Mouse (Mus musculus): ENCODE results near the gene Zdhhc7. TPM values are rescaled to one million over a fixed set of nuclear protein-coding genes. Genes with fewer than 3 reads are reported as not detected.

Gene Zdhhc7
- 10 to 100 TPM; 26.3 to 44.6 (median 34.0) TPM for total RNA-seq (2022)

GRCm38 (mm10) chr8:120101068-120101972 lies at the start of gene Zdhhc7:
Gene Zdhhc7 (minus strand): TSS chr8:120101482.
- DNase-seq (ENCODE audit: low spot score in 2 of 2), result peak; percentile 78 to 90

- no peak for DNase-seq (ENCODE audit: low spot score in 2 of 2)
Observed at GRCm38 (mm10) chr8:120150028-120150427, 48.7 kb upstream of the Zdhhc7 start.

GRCm38 (mm10) chr8:120146051-120146450 lies 44.8 kb upstream of the Zdhhc7 start:
- no peak for DNase-seq (ENCODE audit: low spot score in 2 of 2)

- DNase-seq (ENCODE audit: low spot score in 2 of 2), result peak; percentile 42 to 75
Observed at GRCm38 (mm10) chr8:120144652-120145301, 43.5 kb upstream of the Zdhhc7 start.

GRCm38 (mm10) chr8:120143911-120144651 lies 42.8 kb upstream of the Zdhhc7 start:
- peak in 1 of 2 experiments; percentile 80 for DNase-seq (ENCODE audit: low spot score in 2 of 2)

GRCm38 (mm10) chr8:120140769-120141168 lies 39.5 kb upstream of the Zdhhc7 start:
- DNase-seq (ENCODE audit: low spot score in 2 of 2), result no peak

GRCm38 (mm10) chr8:120138958-120139357 lies 37.7 kb upstream of the Zdhhc7 start:
- DNase-seq (ENCODE audit: low spot score in 2 of 2), result no peak

GRCm38 (mm10) chr8:120136618-120137017 lies 35.3 kb upstream of the Zdhhc7 start:
- peak; percentile 45 to 90 for DNase-seq (ENCODE audit: low spot score in 2 of 2)

- no peak for DNase-seq (ENCODE audit: low spot score in 2 of 2)
Observed at GRCm38 (mm10) chr8:120135687-120136086, 34.4 kb upstream of the Zdhhc7 start.

GRCm38 (mm10) chr8:120133169-120133568 lies 31.9 kb upstream of the Zdhhc7 start:
- no peak for DNase-seq (ENCODE audit: low spot score in 2 of 2)

- no peak for DNase-seq (ENCODE audit: low spot score in 2 of 2)
Observed at GRCm38 (mm10) chr8:120131158-120131557, 29.9 kb upstream of the Zdhhc7 start.

GRCm38 (mm10) chr8:120129547-120129946 lies 28.3 kb upstream of the Zdhhc7 start:
- DNase-seq (ENCODE audit: low spot score in 2 of 2), result no peak

- no peak for DNase-seq (ENCODE audit: low spot score in 2 of 2)
Observed at GRCm38 (mm10) chr8:120126357-120127161, 25.3 kb upstream of the Zdhhc7 start.

GRCm38 (mm10) chr8:120124836-120125389 lies 23.6 kb upstream of the Zdhhc7 start:
- DNase-seq (ENCODE audit: low spot score in 2 of 2), result no peak

- DNase-seq (ENCODE audit: low spot score in 2 of 2), result no peak
Observed at GRCm38 (mm10) chr8:120124261-120124660, 23.0 kb upstream of the Zdhhc7 start.

GRCm38 (mm10) chr8:120120951-120121350 lies 19.7 kb upstream of the Zdhhc7 start:
- no peak for DNase-seq (ENCODE audit: low spot score in 2 of 2)

GRCm38 (mm10) chr8:120119931-120120330 lies 18.6 kb upstream of the Zdhhc7 start:
- no peak for DNase-seq (ENCODE audit: low spot score in 2 of 2)

- no peak for DNase-seq (ENCODE audit: low spot score in 2 of 2)
Observed at GRCm38 (mm10) chr8:120119429-120119828, 18.1 kb upstream of the Zdhhc7 start.

- DNase-seq (ENCODE audit: low spot score in 2 of 2), result no peak
Observed at GRCm38 (mm10) chr8:120118847-120119246, 17.6 kb upstream of the Zdhhc7 start.

GRCm38 (mm10) chr8:120118162-120118561 lies 16.9 kb upstream of the Zdhhc7 start:
- no peak for DNase-seq (ENCODE audit: low spot score in 2 of 2)

GRCm38 (mm10) chr8:120116600-120116999 lies 15.3 kb upstream of the Zdhhc7 start:
- no peak for DNase-seq (ENCODE audit: low spot score in 2 of 2)
